Mouse (Mus musculus) thymus, postnatal 25 days (tissue): ENCODE measurements at regions not wholly inside any gene's neighbourhood (a gene's known extent, or its start where the extent isn't known, plus 50 kb on each side); places are given as distances from the start of the nearest gene placed in this dataset.

Experiments
- DNase-seq: peaks from one replicate; pipeline ENCODE4 v3.0.0; 2022

DNA sequence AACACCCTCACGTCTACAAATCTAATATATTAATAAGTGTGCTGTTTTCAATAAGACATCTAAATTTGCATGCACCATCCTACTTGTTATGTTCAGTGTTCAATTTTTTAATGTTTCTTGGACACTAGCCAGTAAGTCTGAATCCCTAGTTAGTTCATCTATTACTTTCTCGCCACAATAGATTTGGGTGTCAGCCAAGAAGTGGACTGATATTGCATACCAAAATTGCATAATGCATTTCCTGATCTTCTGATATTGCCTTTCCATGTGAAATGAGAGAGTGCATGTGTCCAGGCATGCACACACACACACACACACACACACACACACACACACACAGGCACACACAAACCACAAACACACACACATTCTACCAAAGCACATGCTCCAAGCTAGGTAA, 874.9 kb downstream of the 5730522E02Rik start:
- DNase-seq = no peak

DNA sequence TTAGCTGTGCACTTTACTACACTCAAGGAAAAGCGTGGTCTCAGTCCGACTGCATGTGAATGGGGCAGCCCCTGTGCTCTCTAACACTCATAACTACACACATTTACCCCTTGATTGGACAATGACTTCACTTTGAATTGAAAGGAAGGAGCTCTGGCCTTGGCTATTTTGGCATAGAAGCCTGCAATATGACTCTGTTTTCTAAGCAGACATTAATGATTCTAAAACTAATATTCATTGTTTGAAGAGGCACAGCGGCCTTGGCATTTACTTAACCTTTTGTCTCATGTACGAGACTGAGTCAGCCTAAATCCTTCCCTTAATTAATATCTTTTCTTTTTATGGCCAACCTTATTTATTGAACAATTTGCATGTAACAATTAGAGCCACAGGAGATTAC, 879.9 kb downstream of the 5730522E02Rik start:
- no peak for DNase-seq

DNA sequence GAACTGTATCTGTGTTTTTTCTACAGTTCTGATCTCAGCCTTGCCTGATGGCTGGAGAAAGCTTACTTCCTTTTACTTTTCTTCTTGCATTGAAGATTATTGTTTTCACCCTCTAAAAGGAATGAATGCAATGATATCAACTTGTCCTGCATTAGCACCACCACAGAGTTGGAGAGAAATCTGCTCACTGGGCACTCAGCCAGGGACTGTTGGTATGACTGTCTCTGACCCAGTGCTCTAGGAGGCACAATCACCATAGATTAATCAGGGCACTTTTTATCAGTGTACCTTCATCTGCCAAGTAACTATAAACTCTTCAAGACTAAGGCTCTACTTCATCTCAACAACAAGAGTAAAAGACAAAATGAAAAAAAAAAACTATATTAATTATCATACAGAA, 888.1 kb downstream of the 5730522E02Rik start:
- no peak for DNase-seq

DNA sequence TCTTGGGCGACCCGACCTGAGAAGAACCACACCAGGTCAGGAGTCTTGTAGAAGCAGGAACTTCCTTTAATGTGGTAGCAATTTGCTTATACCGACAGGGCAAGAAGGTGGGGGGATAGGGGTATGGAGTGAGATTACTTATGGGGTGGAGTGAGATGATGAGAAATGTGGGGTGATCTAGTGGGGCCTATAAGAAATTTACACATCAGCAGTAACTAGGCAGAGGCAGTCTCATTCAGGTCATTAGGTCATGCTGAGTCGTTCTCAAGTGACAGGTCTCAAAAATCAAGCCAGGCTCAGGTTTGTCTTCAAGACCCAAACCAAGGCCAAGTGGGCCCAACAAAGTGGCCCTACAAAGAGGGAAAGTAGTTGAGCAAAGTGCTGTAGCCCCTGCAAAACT, 889.1 kb downstream of the 5730522E02Rik start:
- DNase-seq = no peak

DNA sequence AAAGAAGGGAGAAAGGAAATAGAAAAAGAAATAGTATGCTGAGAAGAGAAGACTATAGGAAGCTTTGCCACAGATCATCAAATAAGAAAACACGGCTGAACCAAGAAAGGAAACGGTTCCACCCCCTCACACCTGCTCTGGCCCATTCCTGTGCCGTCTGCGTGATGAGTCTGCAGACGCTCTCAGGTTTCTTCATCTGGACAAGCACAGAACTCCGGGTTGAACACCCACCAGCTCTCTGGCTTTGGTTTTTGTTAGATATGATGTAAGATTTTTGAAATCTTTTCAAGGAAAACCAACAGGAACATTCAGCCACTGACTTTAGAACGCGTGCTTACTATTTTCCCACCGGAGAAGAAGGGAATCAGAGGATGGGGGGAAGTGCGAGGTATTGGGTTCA, 895.9 kb downstream of the 5730522E02Rik start:
- DNase-seq = no peak

DNA sequence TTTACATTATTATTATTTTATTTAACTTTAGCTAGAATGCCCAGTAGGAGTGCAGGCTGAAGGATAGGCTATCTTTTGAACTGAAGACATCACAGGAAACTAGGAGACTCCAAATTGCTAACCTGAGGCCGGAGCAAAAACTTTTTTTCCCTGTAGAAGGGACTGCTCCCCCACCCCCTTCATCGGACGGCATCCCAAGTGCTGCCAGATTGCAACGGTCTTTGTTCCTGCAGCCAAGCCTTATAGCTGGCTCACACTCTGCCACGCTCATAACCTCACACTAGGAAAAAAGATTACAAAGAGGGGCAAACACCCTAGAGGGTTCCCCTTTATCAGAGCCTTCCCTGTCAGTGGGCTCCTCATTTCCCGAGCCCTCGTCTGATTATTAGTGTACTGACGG, 896.7 kb downstream of the 5730522E02Rik start:
- no peak for DNase-seq

DNA sequence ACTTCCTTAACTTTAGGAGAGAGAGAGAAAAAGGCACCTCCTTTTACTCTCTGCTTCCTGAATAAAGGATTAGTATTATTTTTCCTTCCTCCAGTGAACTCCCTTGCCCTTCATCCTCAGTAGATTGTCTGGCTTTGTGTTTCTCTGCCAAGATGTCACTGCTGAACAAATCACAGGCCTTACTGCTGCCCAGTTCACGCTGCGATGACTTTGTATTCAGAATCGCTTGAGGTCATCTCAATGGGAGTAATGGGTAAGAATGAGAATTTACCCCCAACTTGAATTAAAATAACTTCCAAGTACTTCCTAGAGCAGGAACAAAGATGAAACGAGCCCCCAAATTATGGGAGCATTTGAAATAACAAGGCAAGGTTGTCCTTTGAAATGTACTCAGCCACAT, 897.3 kb downstream of the 5730522E02Rik start:
- no peak for DNase-seq

DNA sequence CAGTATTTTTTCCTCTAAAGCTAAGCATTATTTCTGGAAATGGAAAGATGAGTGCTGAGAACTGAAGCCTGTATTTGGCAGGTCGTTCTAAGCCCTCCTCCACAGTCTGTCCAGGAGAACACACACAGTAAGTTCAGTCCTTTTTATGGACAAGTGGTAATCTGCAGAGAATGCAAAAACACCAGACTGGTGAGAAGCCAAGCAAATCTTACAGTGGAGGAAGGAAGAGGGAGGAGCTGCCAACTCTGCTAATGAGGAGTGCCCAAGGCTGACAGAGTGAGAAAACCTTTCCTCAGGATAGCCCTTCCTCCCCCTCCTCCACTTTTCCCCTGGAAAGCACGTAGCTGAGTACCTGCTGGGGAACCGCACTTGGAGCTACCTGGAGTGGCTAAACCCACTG, 899.8 kb downstream of the 5730522E02Rik start:
- no peak for DNase-seq

DNA sequence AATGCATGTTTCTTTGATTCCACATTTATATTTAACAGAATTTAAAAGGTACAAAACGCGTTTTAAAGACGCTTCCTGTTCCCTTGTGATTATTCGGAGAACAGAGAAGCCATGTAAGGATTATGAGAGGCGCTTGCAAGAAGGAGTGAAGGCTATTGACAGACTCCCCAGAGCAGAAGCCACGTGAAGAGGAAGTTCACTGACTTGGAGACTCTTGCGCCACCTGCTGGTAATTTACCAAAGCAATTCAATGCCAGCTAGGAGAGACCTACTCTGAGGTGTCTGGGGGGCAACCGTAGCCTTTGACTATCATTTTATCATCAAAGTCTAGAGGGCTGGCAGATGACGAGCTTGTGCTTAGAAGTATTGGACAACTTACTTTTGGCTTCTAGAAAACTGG, 909.4 kb downstream of the 5730522E02Rik start:
- DNase-seq = peak; percentile 57

DNA sequence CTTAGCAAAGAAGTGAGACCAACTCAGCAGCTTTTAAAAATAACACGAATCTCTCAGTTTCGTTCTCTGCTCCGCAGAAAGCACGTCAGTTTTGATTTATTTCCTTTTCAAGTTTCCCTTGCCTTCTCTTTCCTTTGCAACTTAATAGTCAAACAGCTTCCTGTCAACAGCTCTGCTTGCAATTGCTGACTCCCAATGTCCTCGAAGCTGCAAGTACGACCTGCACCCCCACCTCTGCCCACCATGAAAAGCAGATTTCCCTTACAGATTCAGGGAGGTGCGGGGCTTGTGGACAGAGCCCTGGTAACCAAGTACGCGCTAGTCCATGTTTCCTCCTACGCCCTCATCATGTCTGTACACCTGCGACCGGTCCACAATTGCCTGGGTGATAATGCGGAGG, 922.2 kb downstream of the 5730522E02Rik start:
- no peak for DNase-seq

DNA sequence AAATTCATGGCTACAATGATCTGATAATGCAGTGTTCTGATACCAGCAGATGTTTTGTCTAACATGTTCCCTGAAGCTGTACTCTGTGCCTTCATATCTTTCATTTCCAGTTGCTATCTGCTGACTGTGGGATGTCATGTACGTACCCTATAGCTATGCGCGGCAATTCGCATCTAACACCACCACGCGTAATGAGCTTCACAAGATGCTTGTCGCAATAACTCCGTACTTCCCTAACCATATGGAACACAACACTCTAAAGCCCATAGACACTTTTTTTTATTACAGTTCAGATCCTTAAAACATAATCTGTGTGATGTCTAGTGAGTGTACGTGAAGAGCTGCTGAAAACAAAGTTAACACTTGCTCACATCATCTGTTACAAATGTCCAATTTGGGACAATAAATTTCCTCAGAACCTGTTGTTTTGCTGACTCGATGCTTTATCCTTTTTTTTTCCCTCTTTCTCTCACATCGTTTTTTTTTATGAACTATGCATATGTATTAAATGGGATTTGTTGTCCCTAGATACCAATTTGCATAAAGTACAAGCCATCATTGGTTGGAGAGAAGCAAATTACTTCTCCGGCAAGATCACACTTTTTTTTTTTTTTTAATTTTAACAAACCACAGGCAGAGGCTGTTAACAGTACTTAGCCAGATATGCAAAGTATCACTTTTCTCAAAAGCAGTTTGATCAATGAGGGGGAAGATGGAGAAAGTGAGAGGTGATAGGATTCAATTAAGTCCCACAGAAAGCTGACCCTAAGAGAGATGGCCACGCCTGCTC, 922.9 kb downstream of the 5730522E02Rik start:
- no peak for DNase-seq

DNA sequence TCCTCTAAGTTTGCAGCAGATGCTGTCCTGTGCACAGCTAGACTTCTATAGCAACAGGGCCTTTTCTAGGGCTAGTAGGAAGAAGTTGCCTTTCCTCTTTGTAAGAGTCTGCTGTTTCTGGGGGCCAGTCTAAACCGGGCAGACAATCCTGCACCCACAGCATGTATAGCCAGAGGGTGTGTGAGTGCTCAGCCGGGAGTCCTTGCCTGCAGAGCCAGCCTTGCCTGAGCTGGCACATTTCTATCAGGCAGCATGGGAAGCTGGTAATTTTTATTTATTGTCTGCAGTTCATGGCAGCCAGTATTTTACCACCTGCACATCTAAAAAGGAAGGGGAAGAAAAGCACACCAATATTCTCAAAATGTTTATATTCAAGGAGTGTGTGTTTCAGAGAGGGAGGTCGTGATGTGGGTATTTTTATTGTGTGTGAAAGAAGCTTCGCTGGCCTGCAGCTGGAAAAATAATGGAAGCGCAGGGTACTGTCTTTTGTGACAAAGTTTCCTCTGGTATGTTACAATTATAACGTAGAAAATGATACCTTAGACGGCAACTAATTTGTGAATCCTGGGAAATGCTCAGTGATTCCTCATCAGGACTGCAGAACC, 940.5 kb downstream of the 5730522E02Rik start:
- no peak for DNase-seq

DNA sequence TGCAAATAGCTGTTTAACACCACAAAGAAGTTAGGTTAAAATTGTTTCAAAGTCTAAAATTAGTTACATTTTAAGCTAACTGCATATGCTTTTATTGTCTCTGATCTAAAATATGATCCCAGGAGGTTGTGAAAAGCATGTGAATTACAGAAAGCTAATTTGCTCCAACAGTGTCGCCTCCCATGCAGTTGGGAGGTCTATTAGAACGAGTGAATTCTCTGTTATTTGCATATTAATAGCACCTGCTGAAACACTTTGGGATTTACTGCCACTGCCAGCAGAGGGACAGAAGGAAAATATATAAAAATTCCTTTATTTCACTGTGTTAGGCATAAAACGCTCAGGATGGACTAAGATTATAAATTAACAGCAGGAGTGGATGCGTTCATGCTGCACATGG, 947.7 kb downstream of the 5730522E02Rik start:
- no peak for DNase-seq

DNA sequence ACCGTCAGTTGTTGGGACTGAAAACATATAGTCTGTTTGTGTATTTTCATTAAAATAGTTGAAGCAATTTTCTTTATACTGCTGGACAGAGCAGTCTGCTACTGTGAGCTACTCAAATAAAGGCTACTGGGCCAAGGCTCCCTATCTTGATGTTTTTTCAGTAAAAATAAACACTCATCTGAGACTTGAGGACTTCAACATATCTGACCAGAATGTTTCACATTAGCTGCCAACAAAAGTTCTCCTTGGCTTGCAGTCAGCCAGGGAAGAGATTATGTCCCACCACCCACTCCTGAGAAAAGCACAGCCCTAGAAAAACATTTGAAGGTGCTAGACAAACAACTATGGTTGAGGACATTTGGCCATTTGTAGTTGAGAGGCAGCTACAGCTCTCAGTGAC, 950.9 kb downstream of the 5730522E02Rik start:
- no peak for DNase-seq

DNA sequence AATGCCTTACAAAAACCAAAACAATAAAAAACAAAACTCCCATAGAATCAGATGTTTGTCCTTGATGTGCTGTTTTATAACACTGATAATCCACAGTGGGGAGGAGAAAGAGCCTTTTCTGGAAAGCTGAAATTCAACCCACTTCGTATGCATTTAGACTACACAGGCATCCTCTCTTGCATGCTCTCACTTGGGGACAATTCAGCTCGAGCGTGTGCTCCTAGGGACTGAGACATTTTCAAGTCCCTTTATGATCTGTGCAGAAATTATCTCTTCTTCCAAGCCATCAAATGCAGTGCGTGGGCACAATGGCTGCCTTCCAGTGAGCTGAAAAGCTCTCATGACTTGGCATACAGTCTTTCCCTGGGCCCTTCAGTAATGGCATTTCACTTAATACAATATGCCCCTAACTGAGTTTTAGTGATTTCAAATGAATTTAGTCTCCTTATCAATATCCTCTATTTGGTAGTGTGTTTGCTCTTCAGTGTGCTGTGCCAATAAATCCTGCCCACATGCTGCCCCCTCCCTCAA, 977.1 kb downstream of the 5730522E02Rik start:
- DNase-seq = no peak
